Mouse (Mus musculus): ENCODE results near the gene Ppp1ca.
A peak's percentile ranks its signal among the peaks of the same experiment; 100 is the strongest.

DNA sequence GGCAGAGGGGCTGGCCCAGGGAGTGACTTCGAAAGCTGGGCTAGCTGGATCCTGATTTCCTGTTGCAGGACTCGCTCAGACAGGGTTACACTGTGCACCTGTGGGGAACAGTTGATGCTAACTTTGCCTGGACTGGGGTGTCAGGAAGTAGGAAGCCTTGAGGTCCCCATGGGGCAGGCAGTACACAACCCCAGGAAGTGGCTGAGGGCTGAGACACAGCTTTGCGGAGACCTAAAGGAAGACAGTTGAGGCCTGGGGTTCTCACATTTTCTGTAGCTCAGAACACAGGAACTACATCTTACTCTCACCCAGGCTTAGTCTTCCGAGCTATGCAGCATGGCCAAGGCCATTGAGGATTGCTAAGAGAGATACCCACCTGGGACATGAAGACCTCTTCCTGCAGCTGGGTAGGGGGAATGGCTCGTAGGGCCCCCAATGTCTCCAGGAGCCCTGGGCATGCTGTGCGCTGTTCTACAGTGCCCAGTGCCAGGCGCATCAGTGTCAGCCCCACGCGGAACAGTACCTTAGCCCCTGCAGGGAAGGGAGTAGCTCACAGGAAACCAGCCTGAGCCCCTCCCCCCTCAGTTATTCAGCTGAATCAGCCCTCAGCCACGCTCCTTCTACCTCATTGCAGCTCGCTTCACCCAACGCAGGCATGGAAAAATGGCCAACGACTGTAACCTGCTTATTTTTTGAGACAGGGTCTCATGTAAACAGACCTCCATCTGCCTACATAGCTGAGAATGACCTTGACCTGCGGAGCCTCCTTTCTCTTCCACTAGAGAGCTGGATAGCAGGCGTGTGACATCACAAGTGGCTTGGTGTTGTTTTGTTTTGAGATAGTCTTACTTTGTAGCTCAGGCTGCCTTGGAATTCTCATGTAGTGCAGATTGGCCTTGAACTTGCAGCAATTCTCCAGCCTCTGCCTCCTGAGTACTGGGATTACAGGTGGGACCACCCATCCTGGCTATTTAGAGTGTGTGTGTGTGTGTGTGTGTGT is 6.6 kb upstream of the Ppp1ca start:
- TF ChIP-seq CTCF (IDR thresholded peaks at IDR 0.05; ENCODE audit: borderline replicate concordance, control insufficient read depth, extremely low read depth, insufficient read depth, low read length, poor library complexity), result no peak
- peak; percentile 17; the same call in 1 of the 2 replicates for TF ChIP-seq POLR2A (IDR thresholded peaks at IDR 0.05; ENCODE audit: control insufficient read depth, extremely low read depth, insufficient read depth, low read length, poor library complexity)
